Mouse (Mus musculus) CH12.LX (cell line): ENCODE results near the gene Natd1. TPM values are rescaled to one million over a fixed set of nuclear protein-coding genes. Genes with fewer than 3 reads are reported as not detected.

ENCODE experiments used
- DNase-seq: peaks from one replicate; pipeline ENCODE4 v3.0.0-alpha.2; 2013; ENCODE audit errors: extremely low read depth
- H3K27ac ChIP-seq: 2 replicates; pipeline ENCODE4 v1.5.1; 2012; ENCODE audit warnings: low read depth, mild to moderate bottlenecking, control low read depth, moderate library complexity; ENCODE audit not compliant: insufficient read depth
- H3K27me3 ChIP-seq: replicated peaks from 2 replicates; pipeline ENCODE3; 2012; ENCODE audit warnings: inconsistent platforms
- H3K36me3 ChIP-seq, 2 experiments: replicated peaks in 1 of 2; 2 replicates each; pipeline versions ENCODE3 to v1.6.1; 2012; ENCODE audit warnings: inconsistent platforms in 1 of 2, low read length in 1 of 2, mild to moderate bottlenecking in 1 of 2, mixed read lengths in 1 of 2, moderate library complexity in 1 of 2; ENCODE audit not compliant: control insufficient read depth in 1 of 2, insufficient read depth in 1 of 2
- H3K4me1 ChIP-seq, 2 experiments: 2 replicates each; pipeline ENCODE4 v1.6.1; 2012; ENCODE audit warnings: inconsistent platforms in 1 of 2, moderate library complexity in 1 of 2; ENCODE audit not compliant: insufficient read depth in 2 of 2, control insufficient read depth in 1 of 2
- H3K4me2 ChIP-seq: 2 replicates; pipeline ENCODE4 v1.6.1; 2012; ENCODE audit warnings: low read depth, mild to moderate bottlenecking, control low read depth; ENCODE audit not compliant: poor library complexity, insufficient read depth, severe bottlenecking
- H3K4me3 ChIP-seq, 3 experiments: fragments of 150-350 bp in 1 of 3; sonication (generic) in 1 of 3; replicated peaks in 1 of 3; 2 replicates each; pipeline versions ENCODE3 to v1.5.1; 2011 to 2012; ENCODE audit warnings: low read depth in 2 of 3, low read length in 2 of 3, mild to moderate bottlenecking in 2 of 3, moderate library complexity in 2 of 3, control low read depth in 1 of 3, improper control_type of control experiment in 1 of 3, inconsistent platforms in 1 of 3, mixed read lengths in 1 of 3; ENCODE audit not compliant: poor library complexity in 1 of 3
- H3K79me2 ChIP-seq: replicated peaks from 2 replicates; pipeline ENCODE4 v1.6.1; 2012; ENCODE audit warnings: mild to moderate bottlenecking, moderate library complexity; ENCODE audit not compliant: control insufficient read depth, poor library complexity, insufficient read depth, severe bottlenecking; ENCODE audit errors: extremely low read depth
- H3K9ac ChIP-seq: 2 replicates; pipeline ENCODE4 v1.6.1; 2012; ENCODE audit warnings: low read depth, mild to moderate bottlenecking, control low read depth, moderate library complexity; ENCODE audit not compliant: insufficient read depth
- H3K9me3 ChIP-seq: replicated peaks from 2 replicates; pipeline ENCODE3; 2012; ENCODE audit warnings: low read length, inconsistent platforms, mixed read lengths
- CHD1 ChIP-seq: IDR thresholded peaks from 2 replicates; pipeline ENCODE4 v1.6.1; 2012; ENCODE audit warnings: low read depth, low read length, improper control_type of control experiment, inconsistent platforms
- CHD2 ChIP-seq: IDR thresholded peaks from 2 replicates; pipeline ENCODE4 v1.6.1; 2011; ENCODE audit warnings: low read length, improper control_type of control experiment
- CTCF ChIP-seq, 2 experiments: IDR thresholded peaks in 1 of 2; conservative IDR thresholded peaks in 1 of 2; 2 replicates each; pipeline ENCODE4 v1.5.1; 2011 to 2012; ENCODE audit warnings: low read depth in 2 of 2, low read length in 2 of 2, improper control_type of control experiment in 1 of 2, inconsistent platforms in 1 of 2, mild to moderate bottlenecking in 1 of 2, moderate library complexity in 1 of 2
- ETS1 ChIP-seq: conservative IDR thresholded peaks from 2 replicates; pipeline ENCODE4 v1.6.1; 2012; ENCODE audit warnings: low read depth, mild to moderate bottlenecking, inconsistent platforms, low read length, improper control_type of control experiment, moderate library complexity
- IRF4 ChIP-seq: IDR thresholded peaks from 2 replicates; pipeline ENCODE4 v1.6.1; 2014; ENCODE audit warnings: low read depth, mild to moderate bottlenecking, inconsistent platforms, low read length, improper control_type of control experiment
- JUND ChIP-seq: conservative IDR thresholded peaks from 2 replicates; pipeline ENCODE4 v1.6.1; 2011; ENCODE audit warnings: low read depth, low read length, improper control_type of control experiment
- KAT2A ChIP-seq: IDR thresholded peaks from 2 replicates; pipeline ENCODE4 v1.6.1; 2012; ENCODE audit warnings: low read length, improper control_type of control experiment, inconsistent platforms; ENCODE audit not compliant: insufficient replicate concordance
- MAFK ChIP-seq: IDR thresholded peaks from 2 replicates; pipeline ENCODE4 v1.6.1; 2011; ENCODE audit warnings: low read length, improper control_type of control experiment; ENCODE audit not compliant: insufficient replicate concordance
- MAZ ChIP-seq: IDR thresholded peaks from 2 replicates; pipeline ENCODE4 v1.6.1; 2012; ENCODE audit warnings: low read depth, mild to moderate bottlenecking, inconsistent platforms, low read length, improper control_type of control experiment, moderate library complexity
- MYC ChIP-seq: IDR thresholded peaks from 2 replicates; pipeline ENCODE4 v1.6.1; 2011; ENCODE audit warnings: low read depth, mild to moderate bottlenecking, improper control_type of control experiment, low read length
- NELFE ChIP-seq: IDR thresholded peaks from 2 replicates; pipeline ENCODE4 v1.6.1; 2011; ENCODE audit warnings: low read depth, low read length, improper control_type of control experiment
- POLR2A ChIP-seq: IDR thresholded peaks from 2 replicates; pipeline ENCODE4 v1.6.1; 2011; ENCODE audit warnings: low read depth, mild to moderate bottlenecking, improper control_type of control experiment, low read length
- POLR2AphosphoS2 ChIP-seq: IDR thresholded peaks from 2 replicates; pipeline ENCODE4 v1.6.1; 2011; ENCODE audit warnings: low read depth, low read length, improper control_type of control experiment
- RAD21 ChIP-seq: IDR thresholded peaks from 2 replicates; pipeline ENCODE4 v1.6.1; 2011; ENCODE audit warnings: low read depth, mild to moderate bottlenecking, low read length, improper control_type of control experiment, moderate library complexity
- RCOR1 ChIP-seq: conservative IDR thresholded peaks from 2 replicates; pipeline ENCODE4 v1.6.1; 2012; ENCODE audit warnings: low read depth, mild to moderate bottlenecking, inconsistent platforms, low read length, improper control_type of control experiment
- SIN3A ChIP-seq: IDR thresholded peaks from 2 replicates; pipeline ENCODE4 v1.6.1; 2012; ENCODE audit warnings: low read length, improper control_type of control experiment, inconsistent platforms
- SMC3 ChIP-seq: IDR thresholded peaks from 2 replicates; pipeline ENCODE4 v1.6.1; 2011; ENCODE audit warnings: low read depth, low read length, improper control_type of control experiment
- TBP ChIP-seq: conservative IDR thresholded peaks from 2 replicates; pipeline ENCODE4 v1.6.1; 2011; ENCODE audit warnings: low read depth, low read length, improper control_type of control experiment
- UBTF ChIP-seq: IDR thresholded peaks from 2 replicates; pipeline ENCODE4 v1.6.1; 2012; ENCODE audit warnings: low read depth, mild to moderate bottlenecking, inconsistent platforms, low read length, improper control_type of control experiment, moderate library complexity
- USF1 ChIP-seq: IDR thresholded peaks from 2 replicates; pipeline ENCODE4 v1.6.1; 2014; ENCODE audit warnings: low read depth, mild to moderate bottlenecking, inconsistent platforms, low read length, improper control_type of control experiment
- USF2 ChIP-seq: conservative IDR thresholded peaks from 2 replicates; pipeline ENCODE4 v1.6.1; 2011; ENCODE audit warnings: low read depth, low read length, improper control_type of control experiment
- ZC3H11A ChIP-seq: IDR thresholded peaks from 2 replicates; pipeline ENCODE4 v1.6.1; 2012; ENCODE audit warnings: low read depth, mild to moderate bottlenecking, inconsistent platforms, low read length, improper control_type of control experiment
- ZMIZ1 ChIP-seq: IDR thresholded peaks from 2 replicates; pipeline ENCODE4 v1.6.1; 2012; ENCODE audit warnings: low read depth, mild to moderate bottlenecking, inconsistent platforms, low read length, improper control_type of control experiment
- dilution Hi-C: fragments of 300-500 bp; cut with MboI; formaldehyde crosslinking; loops from 2 replicates; pipeline ENCODE4 v1.14.3; 2020; ENCODE audit warnings: low sequenced_read_pairs; ENCODE audit not compliant: extremely low pct_unique_long_range_greater_than_20kb, extremely low pct_ligation_motif_present
- in situ Hi-C: fragments of 300-500 bp; cut with MboI; formaldehyde crosslinking; loops from 3 replicates; pipeline ENCODE4 v1.14.3; 2019; ENCODE audit warnings: low sequenced_read_pairs, low pct_ligation_motif_present, low pct_unique_long_range_greater_than_20kb, mixed read lengths
- polyA plus RNA-seq: library from polyadenylated mRNA; unstranded; fragments of >175 nt; gene quantifications from 2 replicates; pipeline ENCODE4 v1.2.1, GENCODE M21; 2012; ENCODE audit warnings: low read depth; ENCODE audit not compliant: insufficient read length
- total RNA-seq, 2 experiments: library from RNA; depleted of rRNA; stranded (reverse); fragments of 300-350 nt in 1 of 2; fragments of >200 nt in 1 of 2; gene quantifications; 2 replicates each; pipeline ENCODE4 v1.2.3; 2012 to 2014

Natd1 gene
- total and polyA plus RNA-seq, 3 experiments, result 2.1 to 5.2 (median 5.0) TPM

- Histone ChIP-seq H3K9me3 (no peaks in the 10 kb centered on the region), H3K9ac (no peak overlapping the region), H3K36me3 (peaks cover 2 to 38% of the 10 kb centered on the region in 2 experiments), H3K79me2 (peaks cover 19% of the 10 kb centered on the region), H3K4me3 (no peak overlapping the region), H3K4me2 (no peak overlapping the region), H3K27ac (no peak overlapping the region), H3K27me3 (no peaks in the 10 kb centered on the region), H3K4me1 (peaks cover 6 to 17% of the 10 kb centered on the region in 2 experiments; a peak in 2 of 4 replicates)
- TF ChIP-seq ZC3H11A, result no peak
- no peak for TF ChIP-seq CHD2
- TF ChIP-seq NELFE, result no peak
- in situ Hi-C loops (no loop called here), dilution Hi-C loops (no loop called here)
- DNase-seq, result no peak
Measured at GRCm38 (mm10) chr11:60882386-60882785, 32.2 kb downstream of the Natd1 start.

DNA sequence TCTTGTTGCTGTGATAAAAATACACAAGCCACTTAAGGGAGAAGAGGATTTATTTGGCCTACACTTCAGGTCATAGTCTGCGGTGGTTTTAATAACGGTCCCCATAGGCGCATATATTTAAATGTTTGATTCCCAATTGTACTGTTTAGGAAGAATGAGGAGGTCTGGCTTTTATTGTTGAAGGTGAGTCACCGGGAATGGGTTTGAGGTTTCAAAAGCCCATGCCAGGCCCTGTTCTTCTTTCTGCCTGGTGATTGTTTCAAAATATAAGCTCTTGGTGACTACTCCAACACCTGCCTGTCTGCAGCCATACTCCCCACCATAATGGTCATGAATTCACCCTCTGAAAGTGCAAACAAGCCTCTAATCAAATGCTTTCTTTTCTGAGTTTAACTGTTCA lies 34.0 kb downstream of the Natd1 start:
- no peak for DNase-seq
- TF ChIP-seq MYC (no peak), ETS1 (no peak), USF2 (no peak), TBP (no peak), JUND (no peak), POLR2AphosphoS2 (no peak), MAFK (no peak), SMC3 (no peak), ZMIZ1 (no peak), SIN3A (no peak), IRF4 (no peak), KAT2A (no peak), RCOR1 (no peak), POLR2A (no peak), MAZ (no peak), RAD21 (no peak), USF1 (no peak), CTCF (conservative IDR thresholded peaks at IDR 0.05 in 1 of 2, IDR thresholded peaks at IDR 0.05 in 1 of 2; ENCODE audit: low read depth in 2 of 2, low read length in 2 of 2) (no peak), CHD1 (no peak), UBTF (no peak)
- no peak overlapping the region for H3K4me2 ChIP-seq
- in situ Hi-C loops, result no loop called here
- no peaks in the 10 kb centered on the region for H3K9me3 ChIP-seq
- no peak overlapping the region for H3K27ac ChIP-seq
- H3K36me3 ChIP-seq, result peaks cover 9 to 48% of the 10 kb centered on the region in 2 experiments
- dilution Hi-C loops, result no loop called here
- H3K79me2 ChIP-seq, result peaks cover 38% of the 10 kb centered on the region
- no peaks in the 10 kb centered on the region for H3K27me3 ChIP-seq
- H3K9ac ChIP-seq, result no peak overlapping the region
- H3K4me3 ChIP-seq, result no peak overlapping the region
- H3K4me1 ChIP-seq, result peaks cover 18 to 35% of the 10 kb centered on the region in 2 experiments
